Mouse (Mus musculus) heart, postnatal 14 days (tissue): ENCODE results near the gene B4galt1. TPM values are rescaled to one million over a fixed set of nuclear protein-coding genes. Genes with fewer than 3 reads are reported as not detected.

Source experiments
- DNase-seq, 2 experiments: peaks; one replicate each; pipeline ENCODE4 v3.0.0; 2021 to 2022
- intact Hi-C: fragments of 180-260 bp; cut with DNase I; formaldehyde crosslinking; loops from one replicate; pipeline ENCODE4 v1.15.1; 2025
- total RNA-seq, 2 experiments: library from RNA; stranded (reverse); gene quantifications; 2 replicates each; pipeline ENCODE4 v1.2.3; 2021

The B4galt1 gene
- total RNA-seq, 2 experiments from 2014 or later: 65.7 to 70.3 TPM

DNA sequence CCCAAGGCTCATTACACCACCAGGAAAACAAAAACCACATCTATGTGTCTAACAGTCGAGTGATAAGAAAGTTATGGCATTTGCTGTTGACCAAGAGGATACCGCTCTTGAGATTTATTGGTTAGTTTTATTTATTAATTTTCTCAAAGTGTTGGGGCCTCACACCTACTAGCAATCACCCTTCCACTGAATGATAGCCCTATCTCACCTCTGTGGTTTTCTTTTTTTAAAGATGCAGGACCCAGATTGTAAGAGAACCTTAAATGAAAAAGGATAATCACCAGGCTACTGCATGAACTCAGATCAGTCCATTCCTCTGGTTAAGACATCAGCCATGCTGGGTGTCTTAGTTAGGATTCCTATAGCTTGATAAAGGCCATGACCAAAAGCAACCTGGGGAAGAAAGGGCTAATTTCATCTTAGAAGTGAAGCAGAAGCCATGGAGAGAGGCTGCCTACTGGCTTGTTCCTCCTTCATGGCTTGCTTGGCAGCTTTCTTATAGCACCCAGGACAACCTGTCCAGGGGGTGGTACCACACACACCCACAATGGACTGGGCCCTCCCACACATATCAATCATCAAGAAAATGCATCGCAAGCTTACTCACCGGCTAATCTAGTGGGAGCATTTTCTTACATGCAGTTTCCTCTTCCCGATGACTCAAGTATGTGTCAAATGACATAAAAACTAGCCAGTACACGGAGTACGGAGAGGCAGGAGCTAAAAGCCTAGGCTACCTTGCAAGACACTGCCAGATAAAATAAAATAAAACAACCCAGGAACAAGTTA lies 7.5 kb downstream of the B4galt1 start:
- DNase-seq: no peak
- intact Hi-C loops: no loop called here

DNA sequence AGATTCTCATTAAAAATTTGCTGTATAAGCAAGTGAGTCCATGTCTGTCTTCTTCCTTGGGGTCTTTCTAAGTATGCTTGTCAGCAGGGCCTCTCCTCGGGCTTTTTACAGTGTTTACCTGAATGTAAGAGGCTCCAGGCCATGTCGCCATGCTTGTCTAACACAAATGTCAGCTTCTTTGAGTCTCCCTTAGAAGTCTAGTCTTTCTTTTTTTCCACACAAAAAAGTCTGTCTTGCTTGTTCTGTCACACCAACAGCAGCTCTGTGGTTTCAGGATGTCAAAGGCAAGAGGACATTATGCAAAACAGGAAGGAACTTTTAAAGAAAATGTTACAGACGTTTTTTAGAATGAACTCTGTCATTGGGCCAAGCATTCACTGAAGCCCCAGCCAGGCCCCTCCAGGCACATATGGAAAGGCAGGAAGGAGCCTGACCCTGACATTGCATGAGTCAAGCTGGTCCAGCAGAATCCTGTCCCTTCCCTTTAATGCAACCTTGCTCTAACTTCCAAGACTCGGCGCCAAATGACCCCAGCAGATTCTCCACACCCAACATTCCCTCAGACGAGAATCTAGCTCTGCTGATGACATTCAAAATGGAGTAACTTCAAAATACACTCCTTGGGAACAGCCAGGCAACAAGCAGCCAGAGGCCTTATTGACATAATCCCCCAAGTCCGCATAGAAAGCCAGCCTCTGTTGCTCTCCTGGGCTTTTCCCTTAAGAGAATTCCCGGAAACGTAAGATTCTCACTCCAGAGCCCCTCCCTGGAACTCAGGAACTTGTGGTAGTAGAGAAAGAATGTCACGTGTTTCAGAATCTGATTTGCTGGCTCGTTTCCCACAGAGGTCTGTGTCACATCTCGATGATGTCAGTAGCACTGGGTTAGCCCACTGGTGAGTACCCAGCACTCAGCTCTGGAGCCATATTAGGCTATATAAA lies 8.7 kb downstream of the B4galt1 start:
- peak; percentile 65 to 73 for DNase-seq
- intact Hi-C loops: no loop called here

DNA sequence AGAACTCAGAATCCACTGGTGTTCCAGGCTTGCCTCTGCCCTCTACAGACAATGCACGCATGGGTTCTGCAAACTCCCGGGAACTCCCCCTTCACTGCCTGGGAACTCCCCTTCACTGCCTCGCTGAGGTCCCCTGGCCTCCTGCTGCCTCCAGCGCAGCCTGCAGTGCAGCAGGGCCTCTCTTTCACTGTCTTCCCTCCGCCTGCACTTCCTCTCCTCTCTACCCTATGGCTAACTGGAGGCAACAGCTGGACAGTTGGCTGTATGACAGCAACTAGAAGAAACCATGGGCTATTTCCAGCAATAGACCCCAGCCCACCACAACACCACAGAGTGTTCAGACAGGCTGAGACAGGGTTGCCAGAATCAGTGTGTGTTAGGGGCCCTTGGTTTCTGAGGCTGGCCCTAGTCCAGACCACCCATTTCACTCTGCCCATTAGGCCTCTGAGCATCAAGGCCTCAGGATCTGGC lies 9.5 kb downstream of the B4galt1 start:
- intact Hi-C loops: no loop called here
- DNase-seq: peak; percentile 61 to 68

DNA sequence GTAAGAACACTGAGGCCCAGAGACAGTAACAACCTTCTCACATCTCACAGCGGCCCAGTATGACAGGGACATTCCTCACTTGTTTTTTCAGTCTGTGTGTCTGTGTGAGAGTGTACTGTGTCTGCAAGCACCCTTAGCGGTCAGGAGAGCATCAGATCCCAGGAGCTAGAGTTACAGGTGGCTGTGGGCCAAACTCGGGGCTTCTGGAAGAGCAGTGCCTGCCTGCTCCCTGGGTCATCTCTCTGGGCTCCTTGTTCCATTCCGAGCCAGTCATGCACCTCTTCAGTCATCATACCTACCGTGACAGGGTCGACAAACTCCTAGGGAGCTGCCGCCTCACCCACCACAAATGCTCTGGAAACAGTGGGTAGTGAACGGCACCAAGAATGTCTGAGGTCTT lies 10.1 kb downstream of the B4galt1 start:
- intact Hi-C loops: no loop called here
- peak in 1 of 2 experiments; percentile 48 for DNase-seq

DNA sequence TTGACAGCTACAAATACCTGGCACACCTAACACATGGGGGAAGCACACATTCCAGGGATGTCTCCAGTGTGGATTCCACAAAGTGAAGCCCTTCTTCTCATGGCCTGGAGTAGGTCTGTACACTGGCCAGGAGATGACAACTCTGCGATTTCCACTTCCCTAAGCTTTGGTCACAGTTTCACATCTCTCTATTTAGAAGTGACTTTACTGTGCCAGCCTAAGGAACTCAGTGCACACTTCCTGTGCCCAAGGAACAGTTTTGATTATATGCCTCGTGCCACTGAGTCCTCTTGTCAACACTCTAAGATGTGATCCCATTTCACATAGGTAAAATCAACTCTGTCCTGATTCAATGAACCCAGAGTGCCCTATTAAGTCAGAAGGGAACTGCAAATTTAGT lies 13.4 kb downstream of the B4galt1 start:
- no peak for DNase-seq
- intact Hi-C loops: no loop called here

DNA sequence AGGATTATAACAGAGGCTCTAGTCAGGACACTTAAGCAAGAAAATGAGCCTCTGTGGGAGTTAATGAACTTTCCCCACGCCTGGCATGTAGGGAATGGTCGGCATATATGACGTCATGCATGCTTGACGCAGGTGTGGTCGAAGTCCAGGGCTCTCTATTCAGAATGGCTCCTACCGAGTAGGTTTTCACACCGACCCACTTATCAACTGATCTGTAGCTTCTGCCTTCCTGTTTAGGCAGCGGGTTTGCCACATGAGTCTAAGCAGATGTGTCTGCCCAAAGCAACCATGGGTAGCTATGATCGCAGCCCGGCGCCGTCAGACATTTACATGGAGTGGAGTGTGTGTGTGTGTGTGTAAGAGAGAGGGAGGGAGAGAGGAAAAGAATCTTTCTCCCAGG lies 14.6 kb downstream of the B4galt1 start:
- intact Hi-C loops: no loop called here
- DNase-seq: no peak

GRCm38 (mm10) chr4:40837451-40838285 lies 16.1 kb downstream of the B4galt1 start:
- intact Hi-C loops: no loop called here
- peak; percentile 64 to 73 for DNase-seq

DNA sequence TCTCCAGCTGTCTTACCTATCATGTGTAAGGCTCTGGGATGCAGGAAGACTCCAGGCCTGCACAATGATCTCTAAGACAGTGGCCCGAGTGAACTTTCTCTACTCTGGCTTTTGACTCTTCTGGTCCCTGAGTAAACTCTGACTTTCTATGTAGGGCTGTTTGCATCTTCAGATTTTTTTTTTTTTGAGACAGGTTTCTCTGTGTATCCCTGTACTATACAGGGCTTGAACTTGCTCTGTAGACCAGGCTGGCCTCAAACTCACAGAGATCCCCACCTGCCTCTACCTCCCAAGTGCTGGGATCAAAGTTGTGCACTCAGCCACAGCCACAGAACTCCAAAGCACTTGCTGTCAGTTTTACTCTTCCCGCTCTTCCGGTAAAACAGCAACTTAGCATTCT lies 16.8 kb downstream of the B4galt1 start:
- intact Hi-C loops: no loop called here
- no peak for DNase-seq

DNA sequence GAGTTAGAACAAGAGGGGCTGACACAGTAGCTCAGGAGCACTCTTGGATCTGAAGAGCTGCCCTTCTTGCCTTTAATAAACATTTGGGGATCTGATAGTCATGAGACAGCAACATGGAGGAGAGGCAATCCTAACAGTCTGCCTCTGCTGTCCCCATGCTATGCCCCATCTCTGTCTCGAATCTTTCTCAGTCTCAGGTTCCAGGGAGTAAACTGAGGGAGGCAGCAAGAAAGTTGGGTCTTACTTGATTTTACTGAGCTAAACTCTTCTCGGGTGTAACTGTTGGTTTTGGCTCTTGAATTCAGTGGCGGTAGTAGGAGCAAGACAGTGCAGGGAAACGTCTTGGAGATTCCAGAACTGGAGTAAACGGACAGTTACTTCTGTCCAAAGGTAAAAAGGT lies 18.9 kb downstream of the B4galt1 start:
- intact Hi-C loops: no loop called here
- DNase-seq: no peak

DNA sequence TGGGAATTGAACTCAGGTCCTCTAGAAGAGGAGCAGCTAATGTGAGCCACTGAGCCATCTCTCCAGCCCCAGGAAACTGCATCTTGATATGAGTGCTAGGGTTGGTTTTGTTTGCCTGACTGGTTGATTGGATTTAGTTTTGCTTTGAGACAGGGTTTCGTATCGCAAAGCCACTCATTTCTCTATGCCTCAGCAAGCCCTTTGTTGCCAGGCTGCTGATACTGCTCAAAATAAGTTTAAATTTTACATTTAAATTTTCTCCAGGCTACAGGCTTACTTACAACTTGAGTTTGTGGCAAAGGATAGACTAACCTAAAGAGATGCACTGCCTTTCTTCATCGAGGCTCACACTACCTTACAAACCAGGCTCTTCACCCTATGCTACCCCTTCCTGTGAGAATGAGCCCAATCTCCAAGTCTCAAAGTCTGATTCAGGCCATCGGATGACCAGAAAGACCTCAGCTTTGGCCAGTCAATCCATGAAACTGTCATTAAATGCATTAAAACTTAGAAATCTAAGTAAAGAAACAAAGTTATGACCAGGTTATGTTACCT lies 19.5 kb downstream of the B4galt1 start:
- no peak for DNase-seq
- intact Hi-C loops: no loop called here

- DNase-seq: no peak
- intact Hi-C loops: no loop called here
These were observed 20.2 kb downstream of the B4galt1 start for GRCm38 (mm10) chr4:40833381-40834231.

DNA sequence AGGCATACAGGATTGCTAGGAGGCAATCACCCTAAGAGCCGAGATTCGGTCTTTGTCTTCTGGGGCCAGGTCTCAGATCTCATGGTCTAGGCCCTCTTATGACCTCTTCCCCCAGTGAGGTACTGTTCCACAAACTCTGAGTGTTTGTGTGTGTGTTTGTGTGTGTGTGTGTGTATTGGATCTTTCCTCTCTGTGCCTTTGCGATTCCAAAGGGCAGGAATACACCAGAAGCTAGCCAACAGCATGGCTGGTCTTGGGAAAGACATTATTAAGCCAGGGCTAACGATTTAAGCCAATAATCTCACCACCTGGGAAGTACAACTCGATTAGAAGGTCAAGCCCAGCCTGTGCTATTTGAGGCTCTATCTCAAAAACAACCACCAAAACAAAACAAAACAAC lies 23.3 kb downstream of the B4galt1 start:
- intact Hi-C loops: no loop called here
- no peak for DNase-seq

- intact Hi-C loops: no loop called here
- DNase-seq: no peak
These were observed 24.0 kb downstream of the B4galt1 start for GRCm38 (mm10) chr4:40829654-40830400.

DNA sequence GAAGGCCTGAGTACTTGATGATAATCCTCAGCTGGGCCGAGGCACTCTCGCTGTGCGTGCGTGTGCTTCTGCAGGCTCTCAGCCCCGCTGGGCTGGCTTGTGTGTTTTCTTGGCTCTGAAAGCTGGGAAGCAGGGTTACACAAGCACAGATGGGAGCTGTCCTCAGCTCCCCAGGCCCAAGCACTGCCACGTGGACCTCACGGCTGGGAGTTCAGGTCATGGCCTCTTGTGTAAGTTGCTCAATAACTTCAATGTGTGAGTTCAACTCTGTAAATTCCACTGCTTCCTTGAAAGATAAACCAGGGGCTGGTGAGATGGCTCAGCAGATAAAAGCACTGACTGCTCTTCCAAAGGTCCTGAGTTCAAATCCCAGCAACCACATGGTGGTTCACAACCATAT lies 24.9 kb downstream of the B4galt1 start:
- intact Hi-C loops: no loop called here
- peak; percentile 67 to 72 for DNase-seq

GRCm38 (mm10) chr4:40827926-40828325 lies 25.9 kb downstream of the B4galt1 start:
- intact Hi-C loops: no loop called here
- DNase-seq: no peak

GRCm38 (mm10) chr4:40826810-40827209 lies 27.0 kb downstream of the B4galt1 start:
- intact Hi-C loops: no loop called here
- DNase-seq: no peak

DNA sequence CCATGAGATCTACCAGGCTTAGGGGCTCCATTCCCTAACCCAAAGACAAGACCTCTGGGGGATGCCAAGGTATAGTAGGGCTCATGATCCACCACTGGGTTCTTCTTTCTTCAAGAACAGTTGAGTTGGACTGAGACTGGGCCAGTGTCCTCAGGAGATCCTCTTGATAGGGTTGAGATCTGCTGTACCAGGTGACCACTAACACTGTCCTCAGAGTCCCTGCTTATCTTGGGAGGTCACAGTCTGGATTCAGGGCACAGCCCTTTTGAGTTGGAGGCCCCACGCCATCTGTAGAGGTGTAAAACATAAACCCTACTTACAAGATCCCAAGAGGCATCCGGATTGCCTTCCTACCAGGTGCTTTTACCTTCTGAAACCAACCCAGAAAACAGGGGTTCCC lies 27.8 kb downstream of the B4galt1 start:
- no peak for DNase-seq
- intact Hi-C loops: no loop called here

DNA sequence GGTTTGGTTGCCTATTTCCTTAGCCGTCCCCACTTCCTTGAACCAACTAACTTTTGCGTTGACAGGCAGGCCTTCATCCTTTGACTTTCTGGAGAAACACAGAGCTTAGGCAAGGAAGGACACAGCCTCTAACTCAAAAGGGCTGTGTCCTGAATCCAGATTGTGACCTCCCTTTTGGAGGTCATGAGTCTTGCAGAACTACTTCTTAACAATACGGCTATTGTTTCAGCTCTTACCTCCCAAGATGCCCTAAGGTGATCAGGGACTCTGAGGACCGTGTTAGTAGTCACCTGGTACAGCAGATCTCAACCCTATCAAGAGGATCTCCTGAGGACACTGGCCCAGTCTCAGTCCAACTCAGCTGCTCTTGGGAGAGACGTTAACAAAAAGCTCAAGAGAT lies 28.7 kb downstream of the B4galt1 start:
- intact Hi-C loops: no loop called here
- no peak for DNase-seq

- intact Hi-C loops: no loop called here
- DNase-seq: no peak
These were observed 29.3 kb downstream of the B4galt1 start for GRCm38 (mm10) chr4:40824505-40824904.
